Mouse (Mus musculus) gastrocnemius, adult 18-20 months (tissue): Measurements from ENCODE around the gene Spats2. TPM values are rescaled to one million over a fixed set of nuclear protein-coding genes. Genes with fewer than 3 reads are reported as not detected.
"Not testable (repeated sequence)": the region's sequence is repeated elsewhere in the genome, so short reads cannot be mapped to it uniquely, and the experiment has no call there.

Experiments used
- DNase-seq: peaks from one replicate; pipeline ENCODE4 v3.0.0; 2021; ENCODE audit warnings: low spot score
- long read RNA-seq, 2 experiments: library from polyadenylated mRNA; stranded (forward); transcript quantifications; one replicate each; pipeline ENCODE4 v2.0.0; 2021
- total RNA-seq, 2 experiments: library from RNA; stranded (reverse); gene quantifications; 2 replicates each; pipeline ENCODE4 v1.2.3; 2021

The Spats2 gene
- 1 to 10 TPM; 3.8 to 4.6 TPM for total RNA-seq
- long read RNA-seq, experiment 1, transcript Spats2-201 (13 exons, 3,096 nt): major isoform, 6 of 8 reads
- long read RNA-seq, experiment 1, partial matches to known transcripts: 1 of 8 reads
- long read RNA-seq, experiment 1, other reads (novel, unspliced or antisense): 1 of 8 reads
- long read RNA-seq, experiment 2, partial matches to known transcripts: 1 of 4 reads
- long read RNA-seq, experiment 2, other reads (novel, unspliced or antisense): 0 of 4 reads

DNA sequence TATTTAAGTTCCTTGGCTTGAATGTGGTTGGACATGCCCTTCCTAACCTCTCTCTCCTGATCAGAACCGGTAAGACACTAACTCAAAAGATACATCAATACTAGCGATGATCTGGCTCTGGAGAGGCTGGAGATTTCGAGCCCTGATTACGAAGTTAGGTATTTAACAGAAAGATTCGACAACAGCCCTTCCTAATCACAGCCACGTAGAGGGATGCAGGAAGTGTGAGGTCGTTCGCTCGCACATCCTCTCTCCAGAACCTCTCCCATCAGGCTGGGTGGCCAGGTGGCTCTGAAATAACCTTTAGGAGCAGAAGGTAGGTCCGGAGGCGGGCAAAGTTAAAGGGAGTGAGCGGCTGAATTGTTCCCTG is at the start of gene Spats2:
TSS of gene Spats2 (plus strand) at position 206 of the 370 bp plus-strand sequence.
- no peak for DNase-seq

DNA sequence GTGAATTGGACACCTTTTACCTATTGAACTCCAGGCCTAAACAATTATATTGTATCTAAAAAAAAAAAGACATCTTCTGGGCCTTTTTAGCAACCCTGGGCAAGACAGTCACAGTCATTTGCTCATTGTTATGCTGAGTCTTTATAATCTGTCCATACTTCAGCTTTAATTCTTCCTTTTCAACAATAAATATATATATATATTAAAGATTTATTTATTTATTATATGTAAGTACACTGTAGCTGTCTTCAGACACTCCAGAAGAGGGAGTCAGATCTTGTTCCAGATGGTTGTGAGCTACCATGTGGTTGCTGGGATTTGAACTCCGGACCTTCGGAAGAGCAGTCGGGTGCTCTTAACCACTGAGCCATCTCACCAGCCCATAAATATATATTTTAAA is 49.7 kb upstream of the Spats2 start:
- DNase-seq: not testable (repeated sequence)

GRCm38 (mm10) chr15:99078181-99078910 is 47.4 kb upstream of the Spats2 start:
- DNase-seq: no peak

GRCm38 (mm10) chr15:99079804-99080203 is 45.9 kb upstream of the Spats2 start:
- no peak for DNase-seq

DNA sequence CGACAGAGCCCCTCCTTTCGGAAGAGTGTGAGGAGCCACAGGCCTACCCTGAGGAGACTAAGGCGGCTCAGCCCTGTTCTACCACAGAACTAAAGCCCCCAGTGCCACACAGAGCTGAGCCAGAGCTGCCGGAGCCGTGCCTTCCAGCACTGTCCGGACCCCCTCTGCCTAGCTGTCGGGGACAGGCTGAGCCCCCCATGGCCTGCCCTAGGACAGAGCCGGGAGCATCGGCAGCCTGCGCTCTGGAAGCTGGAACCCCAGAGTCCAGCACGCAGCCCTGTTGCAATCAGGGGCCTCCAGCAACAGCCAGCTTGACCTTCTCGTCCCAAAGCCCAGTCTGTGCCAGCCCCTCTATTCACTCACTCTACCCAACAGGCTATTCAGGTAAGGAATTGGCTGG is 43.4 kb upstream of the Spats2 start:
- DNase-seq: no peak

GRCm38 (mm10) chr15:99082840-99083239 is 42.9 kb upstream of the Spats2 start:
- DNase-seq: no peak

GRCm38 (mm10) chr15:99083258-99083657 is 42.5 kb upstream of the Spats2 start:
- DNase-seq: no peak

DNA sequence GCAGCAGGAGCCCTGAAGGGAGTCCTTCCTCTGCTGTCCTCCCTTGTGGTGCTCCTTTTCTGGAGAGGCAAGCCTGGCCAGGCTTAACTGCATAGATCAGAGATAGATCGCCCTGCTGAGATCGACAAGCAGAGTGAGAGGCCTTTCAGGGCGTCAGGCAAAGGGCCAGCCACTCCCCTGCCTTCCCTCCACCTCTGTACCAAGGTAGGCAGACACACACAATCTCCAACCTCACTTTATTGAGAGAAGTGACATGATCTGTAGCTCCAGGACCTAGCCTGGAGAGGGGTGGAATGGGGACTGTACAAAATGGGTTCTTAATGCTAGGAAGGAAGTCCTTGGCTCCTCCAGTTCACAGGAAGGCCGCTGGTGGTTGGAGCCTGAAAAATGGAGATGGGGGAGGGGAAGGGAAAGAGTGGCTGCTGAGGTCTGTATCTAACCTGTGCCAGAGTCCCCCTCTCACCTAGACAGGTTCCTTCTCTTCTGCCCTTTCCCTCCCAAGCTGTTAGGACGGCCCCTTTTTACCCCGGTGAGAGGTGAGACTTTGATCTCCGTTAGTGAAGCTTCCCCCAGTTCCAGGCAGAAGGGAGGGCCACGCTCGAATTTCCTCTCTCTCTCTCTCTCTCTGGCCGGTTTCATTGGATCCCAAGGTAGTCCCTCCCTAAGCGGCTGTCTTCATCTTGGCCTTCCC is 41.7 kb upstream of the Spats2 start:
- DNase-seq: no peak

GRCm38 (mm10) chr15:99084618-99085017 is 41.1 kb upstream of the Spats2 start:
- DNase-seq: no peak

DNA sequence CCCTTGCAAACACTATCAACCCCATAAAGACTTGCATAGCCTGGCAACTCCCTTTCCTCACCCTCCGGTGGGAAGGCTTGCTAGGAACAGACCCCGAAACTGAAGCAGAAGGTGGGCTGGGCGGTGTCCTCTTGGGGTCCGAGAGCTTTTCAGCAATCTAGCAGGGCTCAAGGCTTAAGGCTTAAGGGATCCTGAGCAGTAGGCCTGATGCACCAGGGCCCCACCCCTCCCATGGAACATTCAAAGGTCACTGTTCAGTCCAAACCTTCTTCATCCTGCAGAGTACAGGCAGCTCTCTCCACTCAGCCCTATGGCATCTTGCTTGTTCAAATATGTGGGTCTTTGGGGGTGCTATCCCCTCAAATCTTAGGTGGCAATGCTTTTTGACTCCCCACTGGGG is 39.7 kb upstream of the Spats2 start:
- no peak for DNase-seq

DNA sequence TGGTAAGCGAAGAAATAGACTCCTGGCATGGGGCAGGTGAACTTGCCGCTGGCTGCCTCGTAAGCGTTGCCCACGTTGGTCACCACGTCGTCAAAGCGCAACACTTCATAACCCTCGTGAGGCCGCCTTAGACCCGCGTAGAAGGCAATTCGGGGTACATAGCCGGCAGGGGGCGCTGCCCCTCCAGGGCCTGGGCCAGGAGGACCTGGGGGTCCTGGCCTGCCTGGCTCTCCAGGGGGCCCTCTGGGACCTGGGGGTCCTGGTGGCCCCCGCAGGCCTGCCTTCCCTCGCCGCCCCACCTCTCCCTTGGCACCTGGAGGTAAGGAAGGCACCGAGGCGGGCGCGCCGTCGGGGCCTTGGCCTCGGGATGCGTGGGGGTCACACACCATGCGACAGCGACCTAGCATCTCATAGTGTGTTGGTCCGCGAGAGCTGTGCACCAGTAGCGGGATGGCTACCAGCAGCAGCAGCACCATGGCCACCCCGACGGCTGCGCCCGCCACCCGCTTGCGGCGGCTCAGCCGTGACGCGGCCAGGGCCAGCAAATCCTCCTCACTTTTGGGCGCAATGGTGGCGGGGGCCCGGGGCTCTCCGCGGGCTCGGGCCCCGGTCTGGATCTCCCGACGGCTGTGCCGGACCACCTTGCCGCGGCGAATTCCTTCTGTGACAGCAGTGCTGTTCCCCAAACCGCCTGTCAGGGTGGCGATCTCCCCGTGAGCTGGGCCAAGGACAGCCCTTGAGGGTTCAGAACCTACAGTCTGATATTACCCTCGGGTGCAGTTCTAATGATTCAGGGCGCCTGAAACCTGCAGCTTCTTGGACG is 38.3 kb upstream of the Spats2 start, which contains the start of gene C1ql4:
TSS of gene C1ql4 (minus strand) at position 565 of the 823 bp plus-strand sequence.
- DNase-seq: no peak

DNA sequence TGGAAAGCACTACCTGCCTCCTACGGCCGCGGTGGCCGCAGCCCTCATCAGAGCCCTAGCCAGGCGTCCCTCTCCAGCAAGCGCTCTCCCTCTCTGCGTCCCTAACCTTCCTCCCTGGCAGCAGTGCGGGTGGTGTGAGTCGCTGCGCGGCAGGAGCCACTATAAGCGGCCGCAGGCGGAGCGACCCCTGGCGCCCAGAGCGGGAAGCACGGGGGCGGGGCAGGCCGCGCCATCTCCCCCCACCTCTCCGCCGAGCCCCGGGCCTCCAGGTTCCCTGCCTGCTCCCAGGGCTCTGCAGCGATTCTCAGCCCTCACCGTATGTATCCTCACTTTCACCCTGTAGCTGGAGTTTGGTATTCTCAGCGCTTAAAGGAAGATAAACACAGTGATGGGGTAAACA is 37.4 kb upstream of the Spats2 start:
- DNase-seq: peak; percentile 64

DNA sequence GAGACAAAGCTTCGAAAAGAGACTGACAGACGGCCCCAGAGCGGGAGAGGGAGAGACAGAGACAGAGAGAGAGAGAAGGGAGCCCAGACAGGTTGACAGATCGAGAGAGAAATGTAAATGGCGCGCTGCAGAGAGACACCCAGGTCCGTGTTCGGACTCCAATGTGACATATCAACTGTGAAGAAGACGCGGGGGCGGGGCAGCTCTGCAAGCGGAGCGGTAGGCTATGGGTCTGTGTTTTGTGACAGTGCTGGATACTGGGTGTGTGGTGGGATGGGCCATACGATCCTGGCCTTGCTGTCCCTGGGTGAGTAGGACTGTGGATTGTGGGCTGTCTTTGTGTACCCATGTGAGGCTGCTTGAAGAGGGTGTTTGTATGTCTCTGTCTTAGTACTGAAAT is 36.6 kb upstream of the Spats2 start:
- no peak for DNase-seq

DNA sequence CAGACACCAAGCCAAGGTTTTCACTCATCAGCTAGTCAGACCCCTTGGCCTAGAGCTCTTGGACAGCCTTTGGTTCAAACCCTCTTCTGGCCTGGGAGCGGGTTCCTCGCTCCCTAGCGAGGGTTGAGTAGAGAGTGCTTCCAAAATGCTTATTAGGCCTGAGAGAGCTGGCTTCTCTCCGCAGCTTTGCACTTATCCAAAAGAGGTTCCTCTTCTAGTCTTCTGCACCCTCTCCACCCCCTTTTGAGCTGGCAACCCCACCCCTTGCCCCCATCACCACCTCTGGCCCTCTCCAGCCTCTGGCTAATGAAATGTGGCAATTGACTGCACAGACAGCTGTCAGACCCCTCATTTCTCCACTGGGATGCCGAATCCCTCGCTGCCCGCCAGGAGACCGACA is 32.8 kb upstream of the Spats2 start, which contains the start of gene Dnajc22:
TSS of gene Dnajc22 (plus strand) at position 301 of the 400 bp plus-strand sequence.
- no peak for DNase-seq

DNA sequence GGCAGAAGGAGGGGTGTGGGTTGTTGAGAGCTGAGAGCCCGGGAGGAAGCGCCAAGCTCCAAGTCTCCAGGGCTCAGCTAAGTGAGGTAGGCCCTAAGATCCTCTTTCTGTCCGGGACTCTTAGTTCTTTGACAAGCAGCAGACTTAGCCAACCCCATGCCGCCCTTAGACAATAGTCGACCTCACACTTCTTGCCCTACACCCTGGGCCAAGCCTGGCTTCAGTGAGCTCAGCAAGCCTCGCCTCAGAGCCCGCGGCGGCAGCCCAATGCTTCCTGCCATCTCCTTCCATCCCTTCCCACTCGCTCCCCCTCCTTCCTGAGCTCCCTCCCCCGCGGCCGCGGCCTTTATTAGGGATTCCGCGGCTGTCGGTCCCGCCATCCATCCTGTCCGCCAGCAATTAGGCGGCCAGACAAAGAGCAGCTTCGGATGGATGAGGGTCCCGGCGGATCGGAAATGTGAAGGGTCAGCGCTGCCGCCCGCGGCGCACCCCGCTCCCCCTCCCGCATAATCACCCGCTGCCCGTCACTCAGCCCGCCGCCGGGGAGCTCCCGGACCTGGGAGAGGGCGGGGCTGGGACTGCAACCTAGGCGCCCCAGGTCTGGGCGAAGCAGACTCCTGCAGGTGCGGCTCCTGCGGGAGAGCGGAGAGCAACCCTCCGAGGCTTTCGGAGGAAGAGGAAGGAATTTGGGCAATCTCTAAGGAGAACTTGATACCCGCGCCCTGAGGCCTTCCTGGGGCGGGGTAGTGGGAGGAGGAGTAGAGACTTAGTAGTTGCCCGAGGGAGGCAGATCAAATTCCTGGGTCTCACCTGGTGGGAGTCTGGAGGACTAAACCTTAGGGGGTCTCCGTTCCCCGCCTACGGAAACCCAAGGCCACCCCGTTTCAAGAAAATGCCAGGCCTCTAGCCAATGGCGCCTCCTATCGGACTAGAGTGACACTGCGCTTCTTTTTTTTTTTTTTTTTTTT is 32.1 kb upstream of the Spats2 start:
- DNase-seq: peak; percentile 32

- no peak for DNase-seq
Observed at GRCm38 (mm10) chr15:99094631-99095270, 31.0 kb upstream of the Spats2 start.

DNA sequence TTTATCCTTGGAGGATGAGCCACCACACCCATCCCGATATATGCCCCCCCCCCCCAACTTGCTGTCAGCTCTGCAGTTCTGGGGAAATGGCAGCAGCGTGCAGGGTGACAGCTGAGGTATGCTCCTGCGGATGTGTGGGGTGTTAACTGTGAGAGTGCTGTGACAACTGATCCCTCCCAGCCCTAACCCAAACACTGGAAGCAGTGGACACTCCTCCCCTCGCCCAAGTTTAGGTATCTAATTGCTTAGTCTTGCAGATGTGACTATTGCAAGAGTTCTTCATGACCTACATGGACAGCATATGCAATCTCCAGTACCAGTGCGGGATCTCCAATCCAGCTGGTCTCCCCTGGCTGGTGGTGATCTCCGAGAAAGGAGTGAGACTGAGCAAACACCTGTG is 30.4 kb upstream of the Spats2 start:
- no peak for DNase-seq

GRCm38 (mm10) chr15:99096061-99096793 is 29.5 kb upstream of the Spats2 start:
- DNase-seq: no peak

GRCm38 (mm10) chr15:99096831-99097500 is 28.8 kb upstream of the Spats2 start:
- no peak for DNase-seq
